Mouse (Mus musculus) heart, adult 2 months (tissue): ENCODE measurements around the gene Filip1.

Source experiments
- CTCF ChIP-seq: fragments of 200-600 bp; IDR thresholded peaks from 2 replicates; pipeline ENCODE4 v1.8.1; 2022; ENCODE audit warnings: antibody characterized with exemption, mild to moderate bottlenecking, moderate library complexity
- EP300 ChIP-seq: fragments of 200-500 bp; IDR thresholded peaks from 2 replicates; pipeline ENCODE4 v1.6.1; 2011; ENCODE audit warnings: low read depth, low read length, control low read depth; ENCODE audit not compliant: insufficient read depth

- TF ChIP-seq CTCF (no peak), EP300 (no peak)
Observed at GRCm38 (mm10) chr9:79972705-79973104, 39.9 kb downstream of the Filip1 start.
